Mouse (Mus musculus) T-helper 2 cell (primary cell): ENCODE measurements around the gene Safb2.

Experiments
- in situ Hi-C: fragments of 300-600 bp; cut with MboI, MseI; formaldehyde crosslinking; loops from one replicate; pipeline ENCODE4 v1.15.1; 2025; ENCODE audit warnings: high pct_unique_total_duplicates

Safb2 gene

DNA sequence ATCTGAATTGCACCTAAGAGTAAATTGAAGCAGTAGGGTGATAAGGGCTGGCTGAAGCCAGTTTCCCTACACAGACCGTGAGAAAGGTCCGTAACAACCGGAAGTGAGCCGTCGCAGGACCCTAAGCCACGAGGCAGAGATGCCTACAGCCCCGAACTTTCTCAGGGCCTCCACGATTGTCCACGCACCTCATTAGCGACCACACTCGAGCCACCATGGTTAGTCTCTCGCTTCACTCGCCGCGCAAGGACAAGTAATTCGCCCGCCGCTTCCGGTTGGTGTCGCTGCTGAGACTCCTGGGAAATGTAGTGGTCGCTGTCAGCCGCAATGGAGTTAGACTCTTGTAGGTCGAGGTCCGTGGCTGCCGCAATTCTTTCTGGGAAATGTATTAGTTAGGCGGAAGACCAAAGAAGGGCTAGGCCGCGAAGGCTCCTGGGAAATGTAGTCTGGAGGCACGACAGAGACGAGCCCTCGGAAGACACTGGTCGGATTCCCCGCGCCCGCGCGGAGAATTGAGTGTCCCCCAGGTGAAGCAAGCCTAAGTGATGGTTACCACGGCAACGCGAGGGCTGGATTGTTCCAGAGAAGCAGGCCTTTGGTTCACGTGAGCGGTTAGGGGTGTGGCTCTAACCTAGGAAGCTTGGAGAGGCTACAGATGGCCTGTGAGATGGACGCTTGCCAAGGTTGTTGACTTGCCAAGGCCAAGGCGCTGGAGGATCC is 25.2 kb upstream of the Safb2 start, which contains the start of gene 2410015M20Rik:
Gene 2410015M20Rik (minus strand): TSS at position 320 of the 720 bp plus-strand sequence.
- in situ Hi-C loops, result no loop called here

DNA sequence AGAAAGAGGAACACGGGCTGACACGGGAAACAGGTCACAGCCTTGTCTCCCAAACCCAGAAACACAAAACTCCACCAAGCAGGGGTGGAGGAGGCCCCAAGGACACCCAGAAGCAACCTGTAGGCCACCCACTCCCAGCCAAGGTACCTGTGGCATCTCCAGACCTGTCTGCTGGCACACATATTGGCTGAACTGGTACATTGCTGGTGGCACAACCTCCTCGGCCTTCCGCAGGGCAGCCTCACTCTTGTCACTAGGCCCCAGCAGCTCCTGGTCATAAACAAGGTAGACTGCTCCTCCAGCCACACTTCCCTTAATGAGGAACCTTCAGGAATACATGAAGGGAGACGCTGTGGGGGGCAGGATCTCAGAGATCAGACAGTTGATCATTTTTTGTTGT is 24.3 kb upstream of the Safb2 start:
- in situ Hi-C loops, result no loop called here

DNA sequence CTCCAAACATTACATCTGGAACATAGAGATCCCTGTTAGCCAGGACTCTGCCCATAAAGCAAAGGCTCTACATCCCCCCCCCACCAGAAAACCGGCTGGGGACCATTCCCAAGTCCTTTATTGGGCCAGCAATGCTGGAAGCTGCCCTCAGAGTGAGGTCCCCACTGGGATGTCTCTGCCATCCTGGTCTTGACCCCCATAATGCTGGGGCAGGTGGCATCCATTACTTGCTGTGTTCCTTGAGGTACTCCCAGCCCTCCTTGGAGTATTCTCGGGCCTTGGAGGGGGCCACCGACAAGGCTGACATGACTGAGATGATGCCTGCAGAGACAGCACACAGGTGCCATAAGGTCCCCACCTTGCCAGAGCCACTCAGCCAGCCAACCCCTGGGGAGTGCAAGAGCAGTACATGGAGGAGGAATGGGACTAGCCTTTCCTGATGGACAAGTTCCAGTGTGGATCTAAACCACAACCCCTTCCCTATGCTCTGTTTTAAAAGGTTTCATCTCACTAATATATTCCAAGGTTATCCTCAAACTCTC is 23.2 kb upstream of the Safb2 start:
- in situ Hi-C loops, result no loop called here

DNA sequence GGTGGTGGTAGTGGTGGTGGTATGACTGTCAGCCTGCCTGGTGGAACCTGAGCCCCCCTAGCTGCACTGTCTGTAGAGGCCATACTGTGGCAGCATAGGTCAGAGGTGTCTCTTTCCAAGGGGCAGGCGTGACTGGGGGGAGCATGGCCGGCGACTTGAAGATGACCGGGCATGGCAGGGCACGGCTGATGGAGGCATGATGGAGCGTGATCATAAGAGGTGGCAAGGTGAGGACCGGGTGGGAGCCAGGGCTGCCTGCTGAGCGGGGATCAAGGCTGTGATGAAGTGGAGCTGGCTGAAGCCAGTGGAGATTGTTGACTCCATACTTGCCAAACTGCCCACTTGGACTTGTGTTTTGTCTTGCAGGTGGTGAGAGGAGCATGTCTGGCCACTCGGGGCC is 21.0 kb upstream of the Safb2 start:
- in situ Hi-C loops, result no loop called here

DNA sequence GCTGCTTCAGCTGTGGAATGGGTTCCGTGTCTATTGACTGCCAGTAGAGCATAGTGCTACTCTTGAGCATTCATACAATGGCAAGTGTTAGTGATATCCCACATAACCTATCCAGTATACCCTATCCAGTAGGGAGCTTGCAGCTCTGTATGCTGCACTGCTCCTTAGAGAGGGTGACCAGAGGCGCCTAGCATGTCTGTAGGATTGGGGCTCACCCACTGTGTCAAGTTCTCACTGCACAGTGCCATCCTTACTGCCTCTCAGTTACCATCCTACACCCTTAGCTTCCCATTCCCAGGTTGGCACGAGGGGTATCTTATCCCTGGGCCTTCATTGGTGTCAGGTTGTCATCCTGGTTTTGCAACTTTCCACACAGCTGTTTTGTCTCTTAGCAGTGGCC is 20.0 kb upstream of the Safb2 start:
- in situ Hi-C loops, result no loop called here

DNA sequence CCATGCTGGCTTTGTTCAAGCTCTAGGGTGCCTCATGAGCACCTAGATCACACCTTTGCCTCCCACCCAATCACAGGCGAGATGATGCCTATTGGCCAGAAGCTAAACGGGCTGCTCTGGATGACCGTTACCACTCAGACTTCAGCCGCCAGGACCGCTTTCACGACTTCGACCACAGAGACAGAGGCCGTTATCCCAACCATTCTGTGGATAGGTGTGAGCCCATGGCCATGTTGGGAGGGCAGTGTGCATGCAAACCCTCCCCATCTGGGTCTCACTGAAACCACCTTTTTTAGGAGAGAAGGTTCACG is 19.6 kb upstream of the Safb2 start:
- in situ Hi-C loops, result no loop called here

DNA sequence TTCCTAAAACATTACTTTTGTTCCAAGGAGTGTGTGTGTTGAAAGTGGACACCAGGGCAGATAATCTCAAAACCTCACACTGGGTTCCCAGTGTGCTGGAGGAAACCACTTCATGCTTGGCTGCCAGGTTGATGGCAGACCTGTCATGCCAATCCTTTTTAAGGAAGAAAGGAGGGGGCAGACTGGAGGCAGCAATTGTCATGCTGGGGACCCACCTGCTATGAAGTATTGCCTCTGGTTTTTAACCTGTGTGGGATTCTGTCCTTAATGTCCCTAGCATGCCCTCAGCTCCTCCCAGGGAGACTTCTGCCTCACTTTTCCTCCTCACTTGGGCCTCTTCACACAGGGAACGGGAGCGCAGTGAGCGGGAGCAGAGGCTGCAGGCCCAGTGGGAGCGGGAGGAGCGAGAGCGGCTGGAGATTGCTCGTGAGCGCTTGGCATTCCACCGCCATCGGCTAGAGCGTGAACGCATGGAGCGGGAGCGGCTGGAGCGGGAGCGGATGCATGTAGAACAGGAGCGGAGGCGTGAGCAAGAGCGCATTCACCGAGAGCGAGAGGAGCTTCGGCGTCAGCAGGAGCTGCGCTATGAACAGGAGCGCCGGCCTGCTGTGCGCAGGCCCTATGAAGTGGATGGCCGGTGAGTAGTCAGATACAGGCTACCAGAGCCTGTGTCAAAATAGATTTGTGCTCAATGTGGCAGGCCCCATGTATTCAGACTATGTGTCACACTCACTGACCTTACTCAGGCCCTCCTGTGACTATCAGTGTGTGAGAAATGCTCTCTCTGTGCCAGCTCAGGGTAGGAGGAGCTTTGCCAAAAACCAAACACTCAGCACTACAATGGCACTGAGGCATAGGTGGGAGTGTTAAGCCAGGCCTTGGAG is 19.0 kb upstream of the Safb2 start:
- in situ Hi-C loops, result no loop called here

DNA sequence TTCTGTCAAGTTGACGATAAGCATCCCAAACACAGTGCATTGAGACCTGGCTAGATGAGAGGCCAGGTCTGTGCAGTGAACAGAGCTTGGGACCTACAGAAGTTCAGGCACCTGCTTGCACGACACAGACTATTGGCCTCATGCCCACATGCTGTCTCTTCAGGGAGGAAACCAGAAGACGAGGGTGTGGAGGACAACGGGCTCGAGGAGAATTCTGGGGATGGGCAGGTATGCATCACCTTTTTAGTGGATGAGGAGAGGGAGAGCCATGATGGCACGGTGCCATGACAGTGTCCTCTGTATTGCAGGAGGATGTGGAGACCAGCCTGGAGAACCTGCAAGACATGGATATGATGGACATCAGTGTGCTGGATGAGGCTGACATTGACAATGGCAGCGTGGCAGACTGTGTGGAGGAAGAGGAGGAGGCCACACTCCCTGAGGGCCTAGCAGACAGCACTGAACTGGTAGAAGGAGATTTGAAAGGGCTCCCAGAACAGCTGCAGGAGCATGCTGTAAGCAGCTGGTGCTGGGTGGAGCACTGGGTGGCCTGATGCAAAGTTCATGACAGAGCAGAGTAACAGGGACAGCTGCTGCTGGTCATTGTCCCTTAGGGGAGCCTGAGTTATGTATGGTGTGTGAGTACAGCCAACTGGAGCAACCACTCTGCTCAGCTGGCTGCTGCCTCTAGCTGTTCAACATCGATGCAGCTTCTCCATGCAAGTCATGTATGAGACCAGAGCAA is 9.3 kb upstream of the Safb2 start:
- in situ Hi-C loops, result no loop called here

DNA sequence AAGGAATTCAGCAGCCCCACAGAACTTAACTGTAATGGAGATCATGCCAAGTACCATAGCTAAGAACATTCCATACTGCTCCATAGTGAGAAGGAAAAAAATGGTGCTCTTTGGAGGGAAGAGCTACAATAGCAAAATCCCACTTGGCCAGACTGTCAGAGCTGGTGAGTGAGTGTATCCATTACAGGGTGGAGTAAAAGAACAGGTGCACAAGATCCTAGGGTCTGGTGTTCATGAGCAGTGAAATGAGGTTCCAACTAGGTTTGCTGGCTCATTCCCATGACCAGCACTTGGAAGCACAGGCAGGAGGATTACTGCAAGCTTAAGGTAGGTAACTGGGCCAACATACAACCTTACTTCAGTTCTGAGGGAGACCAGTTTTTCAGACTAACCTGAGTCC is 8.2 kb upstream of the Safb2 start:
- in situ Hi-C loops, result no loop called here

DNA sequence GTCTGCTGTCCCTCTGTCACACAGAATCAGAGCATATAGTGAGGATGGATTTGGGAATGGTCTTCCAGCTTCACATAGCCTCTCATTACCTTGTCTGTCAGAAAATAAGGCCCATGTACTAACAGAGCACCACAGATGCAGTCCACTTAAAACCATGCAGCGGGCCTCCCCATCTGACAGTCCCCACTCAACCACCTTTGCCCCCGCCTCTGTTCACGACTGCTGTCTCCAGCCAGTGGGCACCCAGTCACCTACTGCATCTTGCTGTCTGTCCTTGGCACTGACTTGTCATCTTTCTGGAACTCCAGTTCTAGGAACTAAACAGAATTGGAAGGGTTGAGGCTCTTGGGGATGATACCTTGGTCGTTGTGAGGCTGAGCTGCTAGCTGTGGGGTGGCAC is 4.5 kb upstream of the Safb2 start:
- in situ Hi-C loops, result no loop called here

DNA sequence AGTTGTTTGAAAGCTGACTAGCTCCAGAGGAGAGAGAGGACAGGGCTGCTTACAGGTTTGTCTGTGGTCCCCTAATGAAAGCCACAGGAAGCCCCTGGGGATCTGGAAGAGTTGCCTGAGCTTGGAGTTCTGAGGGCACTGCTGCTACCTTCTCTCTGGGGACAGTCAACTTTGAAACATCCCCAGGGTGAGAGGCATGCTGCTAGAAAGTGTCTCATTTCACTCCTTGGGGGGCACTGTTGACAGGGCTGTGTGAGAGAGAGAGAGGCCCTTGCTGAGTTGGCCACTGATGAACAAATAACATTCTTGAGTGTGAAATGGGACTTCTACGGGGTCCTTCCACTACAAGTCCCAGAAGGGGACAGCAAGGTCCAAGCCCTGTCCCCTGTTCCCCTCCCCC is 3.4 kb upstream of the Safb2 start:
- in situ Hi-C loops, result no loop called here

DNA sequence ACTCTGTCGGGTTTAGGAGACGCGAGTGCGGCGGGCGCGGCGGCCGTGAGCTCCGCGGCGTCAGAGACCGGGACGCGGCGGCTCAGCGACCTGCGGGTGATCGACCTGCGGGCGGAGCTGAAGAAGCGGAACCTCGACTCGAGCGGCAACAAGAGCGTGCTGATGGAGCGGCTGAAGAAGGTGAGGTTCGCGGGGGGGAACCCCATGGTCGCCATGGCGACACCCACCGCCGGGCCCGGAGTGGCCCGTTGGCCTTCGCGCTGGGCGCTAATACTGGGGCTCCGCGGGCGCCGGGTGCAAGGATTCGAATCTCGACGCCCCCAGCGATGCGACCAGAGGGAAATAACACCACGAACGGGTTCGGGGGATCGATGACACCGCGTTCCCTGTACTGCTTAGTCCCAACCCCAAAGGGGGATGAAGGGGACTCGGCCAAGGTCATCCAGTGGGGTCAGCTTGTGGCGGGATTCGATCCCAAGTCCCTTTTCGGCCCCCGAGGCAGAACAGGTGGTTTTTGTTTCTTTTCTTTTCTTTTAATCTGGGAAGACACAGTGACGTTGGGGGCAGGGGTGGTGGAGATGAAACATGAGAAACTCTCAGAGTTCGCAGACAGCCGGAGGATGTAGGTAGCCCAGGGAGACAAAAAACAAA is 911 bp upstream of the Safb2 start:
- in situ Hi-C loops, result no loop called here

DNA sequence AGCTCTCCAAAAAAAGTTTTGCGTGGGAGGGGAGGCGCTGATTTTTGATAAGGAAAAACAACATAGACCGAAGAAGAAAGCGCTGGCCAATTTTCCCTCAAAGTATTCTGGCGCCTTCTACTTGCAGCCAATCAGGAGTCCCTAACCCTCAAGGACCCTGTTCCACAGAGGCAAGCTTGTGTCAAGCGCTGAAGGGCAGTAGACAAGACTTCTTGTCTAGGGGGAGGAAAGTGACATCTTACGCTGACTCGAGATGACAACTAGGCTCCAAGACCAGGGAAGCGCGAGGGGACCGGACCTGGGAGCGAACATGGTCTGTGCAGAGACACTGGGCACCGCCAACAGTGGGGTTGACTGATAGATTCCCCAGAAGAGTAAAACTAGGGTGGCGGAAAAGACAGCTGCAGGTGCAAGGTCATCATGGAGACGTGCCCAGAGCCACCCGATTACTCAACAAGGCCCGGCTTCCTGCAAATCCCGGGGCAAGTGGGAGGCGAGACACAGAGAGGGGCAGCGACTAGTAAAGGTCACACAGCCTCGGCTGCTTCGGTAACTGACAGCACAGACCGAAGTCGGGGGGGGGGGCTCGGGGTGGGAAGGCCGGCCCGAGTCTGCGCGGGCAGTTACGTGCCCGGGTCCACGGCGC is 651 bp downstream of the Safb2 start:
- in situ Hi-C loops, result no loop called here

DNA sequence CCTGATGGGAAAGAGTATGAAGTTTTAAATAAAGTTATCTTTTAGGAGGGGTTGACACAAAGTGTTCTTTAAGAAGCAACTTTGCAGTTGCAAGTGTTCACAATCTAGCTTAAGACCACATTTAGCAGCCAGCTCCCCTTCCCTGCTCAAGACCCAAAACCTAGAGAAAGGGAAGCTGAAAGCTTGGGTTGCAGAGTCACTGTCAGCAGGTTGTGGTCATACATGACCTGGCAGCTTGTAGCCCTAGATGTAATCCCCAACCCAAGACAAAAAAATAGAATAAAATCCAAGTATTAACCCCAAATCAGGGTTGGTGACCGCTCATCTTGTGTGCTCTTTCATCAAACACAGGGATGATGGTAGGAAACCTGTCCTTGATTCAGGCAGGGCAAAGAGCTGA is 1.3 kb downstream of the Safb2 start:
- in situ Hi-C loops, result no loop called here

DNA sequence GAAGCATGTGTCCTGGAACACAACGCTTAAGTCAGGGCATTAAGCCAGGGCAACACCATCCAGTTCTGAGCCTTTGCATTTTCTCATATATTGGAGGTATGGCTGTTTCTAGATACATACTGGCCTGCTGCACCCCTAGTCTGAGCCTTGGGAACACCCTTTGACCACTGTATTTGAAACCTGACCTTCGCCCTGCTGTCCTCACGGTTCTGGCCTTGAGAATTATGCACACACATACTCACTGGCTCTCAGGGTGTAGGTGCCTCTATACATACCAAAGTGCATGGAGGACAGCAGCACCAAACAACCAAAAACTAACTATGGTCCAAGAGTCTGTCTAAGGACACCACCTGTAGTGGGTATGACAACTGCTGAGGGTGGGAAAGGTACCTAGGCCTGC is 11.4 kb downstream of the Safb2 start:
- in situ Hi-C loops, result no loop called here

DNA sequence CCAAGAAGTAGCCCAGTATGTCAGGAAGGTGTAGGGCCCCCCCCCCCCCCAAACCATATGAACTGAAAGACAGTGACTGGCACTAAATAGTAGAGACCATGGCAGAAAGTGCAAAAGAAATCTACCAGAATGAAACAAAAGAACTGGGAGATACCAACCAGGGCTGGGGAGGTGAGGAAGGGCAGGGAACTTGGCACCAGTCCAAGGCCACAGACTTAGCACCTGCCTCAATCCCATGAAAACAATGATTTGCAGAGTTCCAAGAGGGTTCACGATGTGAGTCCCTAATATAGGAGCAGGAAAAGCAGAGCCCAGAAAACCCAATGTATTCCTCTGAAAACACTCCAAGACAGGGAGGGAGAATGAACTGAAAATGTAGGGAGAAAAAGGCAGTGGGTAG is 12.2 kb downstream of the Safb2 start:
- in situ Hi-C loops, result no loop called here

DNA sequence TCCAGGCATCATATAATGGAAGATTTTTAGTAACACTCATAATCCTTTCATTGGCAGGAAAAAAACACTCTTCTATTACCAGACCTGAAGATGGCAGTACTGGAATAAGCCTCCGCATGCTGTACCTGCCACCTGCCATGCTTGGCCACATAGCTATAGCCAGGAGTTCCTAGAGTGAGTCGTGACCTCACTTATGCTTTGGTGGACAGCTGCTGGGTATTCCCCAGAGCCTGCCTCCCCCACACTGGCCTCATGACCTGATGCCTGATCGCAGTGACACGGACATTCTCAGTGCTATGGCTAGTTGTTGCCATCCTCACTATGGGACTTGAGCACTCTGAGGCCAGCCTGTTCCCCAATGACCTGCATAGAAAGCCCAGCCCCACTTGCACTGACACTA is 14.1 kb downstream of the Safb2 start:
- in situ Hi-C loops, result no loop called here

DNA sequence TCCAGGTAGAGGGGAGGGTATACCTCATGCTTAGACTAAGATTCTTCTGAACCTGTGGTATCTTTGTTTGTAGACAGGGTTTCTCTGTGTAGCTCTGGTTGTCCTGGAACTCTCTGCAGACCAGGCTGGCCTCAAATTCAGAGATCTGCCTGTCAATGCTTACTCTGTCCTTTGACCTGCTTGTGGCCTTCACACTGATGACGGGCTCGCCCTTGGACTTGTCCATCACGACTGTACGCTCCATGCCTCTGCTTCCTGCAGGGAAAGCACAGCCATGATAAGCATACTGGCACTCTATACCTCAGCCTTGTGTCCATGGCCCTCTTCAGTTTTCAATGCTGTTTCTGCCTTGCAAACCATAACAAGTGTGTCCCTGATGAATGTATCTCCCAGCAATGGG is 17.0 kb downstream of the Safb2 start:
- in situ Hi-C loops, result no loop called here

DNA sequence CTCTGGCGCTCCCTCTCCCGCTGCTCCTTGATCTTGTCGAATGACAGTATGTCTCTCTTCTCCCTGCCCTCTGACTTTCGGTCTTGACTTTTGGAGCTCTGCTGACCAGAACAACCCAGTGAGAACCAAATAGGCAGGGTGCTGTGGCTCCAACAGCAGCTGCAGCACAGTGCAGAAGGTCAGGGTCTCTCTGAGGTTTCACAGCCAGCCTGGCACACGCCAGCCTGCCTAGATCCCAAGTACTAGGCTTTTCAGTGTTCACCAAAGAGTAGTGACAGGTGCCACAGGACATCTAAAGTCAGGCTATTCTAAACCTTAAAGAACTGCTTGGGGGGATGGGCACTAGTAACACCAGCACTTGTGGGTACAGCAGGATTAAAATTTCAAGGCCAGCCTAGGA is 17.5 kb downstream of the Safb2 start:
- in situ Hi-C loops, result no loop called here

DNA sequence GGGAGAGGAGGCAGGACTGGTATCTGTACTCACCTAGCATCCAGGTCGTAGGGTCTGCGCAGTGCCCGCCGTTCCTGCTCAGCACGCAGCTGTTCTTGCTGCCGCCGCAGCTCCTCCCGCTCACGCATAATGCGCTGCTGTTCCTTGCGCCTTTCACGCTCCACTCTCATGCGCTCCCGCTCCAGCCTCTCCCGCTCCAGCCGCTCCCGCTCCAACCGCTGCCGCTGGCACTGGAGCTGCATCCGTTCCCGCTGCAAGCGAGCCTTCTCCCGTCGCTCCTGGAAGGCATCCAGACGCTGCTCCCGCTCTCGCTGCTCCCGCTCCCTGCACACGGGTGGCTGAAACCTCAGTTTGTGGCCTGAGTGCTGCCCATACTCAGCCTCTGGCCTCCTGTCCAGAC is 18.1 kb downstream of the Safb2 start:
- in situ Hi-C loops, result no loop called here

DNA sequence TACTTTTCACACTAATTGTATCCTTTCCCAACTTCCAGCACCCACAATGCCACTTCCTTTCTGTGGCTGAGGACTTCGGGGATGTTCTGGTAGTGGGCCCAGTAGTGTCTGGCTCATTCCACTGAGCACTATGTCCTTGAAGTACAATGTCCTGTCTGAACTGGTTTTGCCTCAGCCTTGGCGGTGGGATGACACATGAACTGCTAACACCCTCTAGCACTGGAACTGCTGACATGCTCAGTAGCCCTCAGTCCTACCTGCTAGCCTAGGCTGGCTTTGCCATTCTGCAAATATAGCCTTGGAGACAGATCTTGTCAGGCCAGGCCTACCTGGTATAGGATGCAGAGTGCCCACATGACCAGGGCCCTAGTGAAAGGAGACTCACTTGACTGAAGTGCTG is 22.5 kb downstream of the Safb2 start:
- in situ Hi-C loops, result loop anchor here (5.0 kb wide), 1 partner anchor 105 kb away; no protein-coding TSS in a partner anchor
